Mouse (Mus musculus): ENCODE results near the gene Esp38. TPM values are rescaled to one million over a fixed set of nuclear protein-coding genes. Genes with fewer than 3 reads are reported as not detected.
A peak's percentile ranks its signal among the peaks of the same experiment; 100 is the strongest.
"Not testable (repeated sequence)": the region's sequence is repeated elsewhere in the genome, so short reads cannot be mapped to it uniquely, and the experiment has no call there.

Gene Esp38
- not detected for total RNA-seq (2021)
- long read RNA-seq, experiment 1: 0 reads
- long read RNA-seq, experiment 2: 0 reads

DNA sequence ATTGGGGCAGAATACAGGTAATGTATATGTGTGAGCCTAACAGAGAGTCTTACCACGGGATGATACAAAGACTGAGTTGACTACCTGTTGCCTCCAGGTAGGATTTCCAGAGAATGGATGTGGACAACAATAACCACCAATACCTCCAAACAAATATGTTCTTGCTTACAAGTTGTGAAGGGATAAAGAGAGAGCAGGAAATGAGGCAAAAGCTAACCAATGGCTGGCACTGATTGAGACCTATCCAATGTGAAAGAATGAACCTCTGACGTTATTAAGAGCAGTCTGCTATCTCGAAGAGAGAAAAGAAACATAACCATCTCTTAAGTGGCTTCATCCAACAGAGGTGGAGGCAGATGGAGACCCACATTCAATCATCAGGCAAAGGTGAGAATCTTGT lies at the start of gene Esp38:
Gene Esp38 (plus strand): TSS at position 301 of the 400 bp plus-strand sequence.
- intact Hi-C loops (cut with DNase I): no loop called here
- no peak for DNase-seq (ENCODE audit: extremely low spot score in 1 of 2, low spot score in 2 of 2)
- Histone ChIP-seq H3K4me3 (no peak within 1 kb of the TSS), H3K27ac (no peak within 1 kb of the TSS)
- no peak for TF ChIP-seq CTCF (IDR thresholded peaks at IDR 0.05)

DNA sequence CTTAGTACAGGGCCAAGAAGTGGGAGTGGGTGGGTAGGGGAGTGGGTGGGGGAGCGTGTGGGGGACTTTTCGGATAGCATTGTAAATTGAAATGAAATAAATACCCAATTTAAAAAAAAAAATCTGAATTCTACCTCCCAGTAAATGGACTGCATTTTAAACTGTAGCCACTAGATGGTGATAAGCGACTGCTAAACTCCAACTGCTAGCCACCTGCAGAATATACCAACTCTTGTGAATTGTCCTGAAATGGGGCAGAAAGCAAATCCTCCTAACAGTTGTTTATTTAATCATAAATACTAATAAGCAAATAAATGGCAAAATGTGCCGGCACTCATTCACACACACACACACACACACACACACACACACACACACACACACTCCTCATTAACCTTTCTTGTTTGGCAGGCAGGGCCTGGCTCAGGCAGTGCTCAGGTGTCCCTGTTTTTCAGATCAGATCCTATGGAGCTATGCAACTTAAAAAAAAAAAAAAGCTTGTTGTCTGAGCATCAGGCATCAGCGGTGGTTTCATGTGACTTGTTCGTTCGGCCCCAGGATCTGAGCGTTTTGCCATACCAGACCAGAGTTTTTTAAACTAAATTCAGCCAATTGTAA lies 47.3 kb upstream of the Esp38 start:
- intact Hi-C loops (cut with DNase I); H3K4me3 ChIP-seq; H3K27ac ChIP-seq; DNase-seq (ENCODE audit: extremely low spot score in 1 of 2, low spot score in 2 of 2): not testable (repeated sequence)
- peak; percentile 26 for TF ChIP-seq CTCF (IDR thresholded peaks at IDR 0.05)

Other genes with a start within 250 kb of the Esp38 start
- gene AC192777.2, start 144.9 kb downstream of the Esp38 start, total RNA-seq (2021): not detected

All from left cerebral cortex, adult 2 months (tissue).